Mouse (Mus musculus): Measurements from ENCODE around the gene Cchcr1.

GRCm38 (mm10) chr17:35504628-35505481, 12.0 kb upstream of the Cchcr1 start:
- TF ChIP-seq CTCF (IDR thresholded peaks at IDR 0.05; ENCODE audit: control insufficient read depth, insufficient read depth, low read length), result no peak
- TF ChIP-seq POLR2A (IDR thresholded peaks at IDR 0.05; ENCODE audit: borderline replicate concordance, control insufficient read depth, low read depth, low read length), result no peak

Data from bone marrow, adult 2 months (tissue).